Mouse (Mus musculus): ENCODE data around the gene Cdc27. TPM values are rescaled to one million over a fixed set of nuclear protein-coding genes. Genes with fewer than 3 reads are reported as not detected.

Gene Cdc27
- total RNA-seq (2023), result 10 to 100 TPM; 35.0 to 37.7 TPM

DNA sequence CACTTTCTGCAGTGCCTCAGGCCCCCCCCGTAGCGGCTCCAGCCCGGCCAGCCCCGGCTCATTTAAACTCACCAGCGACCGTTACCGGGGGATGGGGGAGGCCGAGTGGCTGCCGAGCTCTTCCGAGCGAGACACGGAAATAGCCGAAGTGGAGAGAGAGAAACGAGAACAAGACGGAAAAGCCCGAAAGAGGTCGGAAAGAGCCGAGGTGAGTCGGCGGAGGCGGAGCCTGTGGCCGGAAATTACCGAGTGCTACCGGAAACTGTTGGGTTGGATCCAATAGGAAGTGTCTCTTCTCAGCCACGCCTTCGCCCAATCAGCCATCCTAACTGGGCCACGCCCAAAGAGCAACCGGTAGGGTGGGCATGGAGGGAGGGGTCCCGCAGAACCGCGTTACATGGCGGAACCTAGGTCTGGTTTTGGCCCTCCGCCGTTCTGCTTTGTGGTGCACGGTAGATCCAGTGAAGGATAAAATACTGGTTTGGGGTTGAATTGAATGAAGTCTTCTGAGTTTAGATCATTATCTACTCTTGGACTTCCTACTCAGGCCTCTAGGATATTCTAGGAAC is at the start of gene Cdc27, which contains the start of gene Myl4:
Gene Cdc27, minus strand, starts transcription at position 215 of the 569 bp plus-strand sequence.
Gene Myl4, plus strand, starts transcription at position 258 of the 569 bp plus-strand sequence.

DNA sequence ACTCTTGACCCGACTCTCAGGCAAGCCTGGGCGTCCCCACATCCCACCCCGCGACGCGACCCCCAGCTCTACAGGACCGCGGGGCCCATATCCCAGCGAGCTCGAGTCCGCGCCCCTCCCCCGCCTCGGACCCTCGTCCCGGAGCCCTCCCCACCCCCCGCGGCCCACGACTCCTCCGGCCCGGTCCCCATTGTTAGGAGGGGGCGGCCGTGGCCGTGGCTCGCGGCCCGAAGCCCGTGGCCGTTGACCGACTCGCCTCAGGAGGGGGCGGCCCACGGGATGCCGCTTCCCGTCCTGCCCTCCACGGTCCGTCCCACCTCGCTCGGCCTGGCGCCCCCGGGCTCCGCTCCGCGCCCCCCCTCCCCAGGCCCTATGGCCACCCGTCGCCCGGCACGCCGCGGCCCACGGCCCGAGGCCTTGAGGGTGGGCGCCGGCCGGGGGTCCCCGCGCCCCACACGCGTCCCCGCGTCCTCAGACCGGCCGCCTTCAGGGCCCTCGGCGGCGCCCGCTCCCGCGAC is 81.6 kb downstream of the Cdc27 start, which contains the start of gene Kansl1:
Gene Kansl1, minus strand, starts transcription at position 111 of the 518 bp plus-strand sequence.

Other genes starting within 250 kb of the Cdc27 start
- 10 to 100 TPM; 51.0 to 59.1 TPM for gene Kansl1, start 81.8 kb downstream of the Cdc27 start, total RNA-seq (2023)
- 1 to 10 TPM; 5.1 to 6.4 TPM for gene Myl4, start within 50 bp of the Cdc27 start, total RNA-seq (2023)
- gene Itgb3, start 57.4 kb upstream of the Cdc27 start, total RNA-seq (2023), result 10 to 100 TPM; 39.9 to 40.0 TPM
- not detected for gene Gm11639, start 135.1 kb upstream of the Cdc27 start, total RNA-seq (2023)